In genomic region chrX:6399193-6399592, GRCm38 (mm10) we compare ENCODE assay signal across 9 mouse cellular contexts. TPM values are rescaled to one million over a fixed set of nuclear protein-coding genes. Genes with fewer than 3 reads are reported as not detected.
DNase-seq lines count a peak whose midpoint lies in the region; ATAC-seq and TF ChIP-seq lines count a peak whose summit lies in the region.
"Had no signal": no experiment of that assay in that cellular context is flagged by ENCODE, and none has a peak within 500 bp of the region (broad histone marks: within the 10 kb centered on the region; RNA-seq: fewer than 3 reads in every experiment).

No protein-coding gene starts in this region.

- H3K4me1 ChIP-seq in kidney, adult 2 months (ENCODE audit: control insufficient read depth, insufficient read depth, low read length): peaks cover 5% of the 10 kb centered on the region; the same call in 1 of the 2 replicates
- H3K4me1 ChIP-seq in embryonic facial prominence, embryonic 12.5 days: no peaks in the 10 kb centered on the region
- H3K4me1 ChIP-seq in hindbrain, postnatal 0 days (ENCODE audit: insufficient read depth, low read length): no peaks in the 10 kb centered on the region

- no peak for TF ChIP-seq CTCF in kidney, adult 2 months (conservative IDR thresholded peaks at IDR 0.05; ENCODE audit: insufficient read depth, insufficient read length, low read depth, low read length)
- TF ChIP-seq CTCF in hindbrain, postnatal 0 days (IDR thresholded peaks at IDR 0.05; ENCODE audit: low read depth): no peak

- no peaks in the 10 kb centered on the region for H3K27me3 ChIP-seq in kidney, adult 2 months (replicated peaks; ENCODE audit: control insufficient read depth, insufficient read depth, low read length)
- H3K27me3 ChIP-seq in embryonic facial prominence, embryonic 12.5 days: no peaks in the 10 kb centered on the region
- no peaks in the 10 kb centered on the region for H3K27me3 ChIP-seq in hindbrain, postnatal 0 days (ENCODE audit: insufficient read depth, low read length)
- no peaks in the 10 kb centered on the region for H3K27me3 ChIP-seq in myocyte (ENCODE audit: control insufficient read depth, insufficient read depth, insufficient read length)
- H3K27me3 ChIP-seq: Patski had no signal

- peak overlapping the region; percentile 69 for H3K27ac ChIP-seq in kidney, adult 2 months (ENCODE audit: insufficient read depth, low read depth, low read length)
- peak overlapping the region; percentile 86 for H3K27ac ChIP-seq in embryonic facial prominence, embryonic 12.5 days
- no peak overlapping the region for H3K27ac ChIP-seq in hindbrain, postnatal 0 days

- no peaks in the 10 kb centered on the region for H3K79me2 ChIP-seq in myocyte (ENCODE audit: control insufficient read depth, insufficient read depth)

- no peak overlapping the region for H3K9ac ChIP-seq in embryonic facial prominence, embryonic 12.5 days
- H3K9ac ChIP-seq in hindbrain, postnatal 0 days (replicated peaks; ENCODE audit: low read length): no peak overlapping the region

- DNase-seq in kidney, adult 2 months: no peak
- DNase-seq in kidney, postnatal 10 days: no peak
- DNase-seq in hindbrain, postnatal 0 days (ENCODE audit: low spot score): no peak
- no peak for DNase-seq in thymus, postnatal 4 days
- DNase-seq in ovary, adult 18-20 months (ENCODE audit: low spot score): no peak
- no peak for DNase-seq in c-Kit-positive CD71-positive TER-119-positive erythroid progenitor cells, embryonic 14.5 days (ENCODE audit: low spot score)

- no peaks in the 10 kb centered on the region for H3K9me3 ChIP-seq in embryonic facial prominence, embryonic 12.5 days
- H3K9me3 ChIP-seq in hindbrain, postnatal 0 days (ENCODE audit: low read length): no peaks in the 10 kb centered on the region

- TF ChIP-seq POLR2A in kidney, adult 2 months (IDR thresholded peaks at IDR 0.05; ENCODE audit: low read depth, low read length): no peak
- no peak for TF ChIP-seq POLR2A in myocyte (IDR thresholded peaks at IDR 0.05; ENCODE audit: insufficient read length, low read depth)

- H3ac ChIP-seq in myocyte (ENCODE audit: control insufficient read depth, insufficient read length): no peak overlapping the region

- H3K4me2 ChIP-seq in embryonic facial prominence, embryonic 12.5 days (replicated peaks): peak overlapping the region; percentile 52
- peak overlapping the region; percentile 64 for H3K4me2 ChIP-seq in hindbrain, postnatal 0 days (ENCODE audit: low read depth, low read length)
- H3K4me2 ChIP-seq in myocyte (ENCODE audit: low read depth): peak overlapping the region; percentile 69

- WGBS in kidney, adult 2 months: 79% methylated on average over 1 of the region's 1 CpGs
- WGBS in embryonic facial prominence, embryonic 12.5 days: 53% methylated on average over 1 of the region's 1 CpGs
- WGBS in hindbrain, postnatal 0 days: 60% methylated on average over 1 of the region's 1 CpGs

- no peaks in the 10 kb centered on the region for H3K36me3 ChIP-seq in kidney, adult 2 months (ENCODE audit: control insufficient read depth, insufficient read depth, low read length)
- H3K36me3 ChIP-seq in embryonic facial prominence, embryonic 12.5 days: no peaks in the 10 kb centered on the region
- no peaks in the 10 kb centered on the region for H3K36me3 ChIP-seq in hindbrain, postnatal 0 days (ENCODE audit: insufficient read depth, low read length)
- no peaks in the 10 kb centered on the region for H3K36me3 ChIP-seq in myocyte (ENCODE audit: control insufficient read depth, insufficient read depth)

- peak; percentile 7; the same call in 1 of the 2 replicates for ATAC-seq in embryonic facial prominence, embryonic 12.5 days (ENCODE audit: insufficient number of reproducible peaks, insufficient read depth, low FRiP score, low TSS enrichment)
- ATAC-seq in hindbrain, postnatal 0 days: no peak

- H3K4me3 ChIP-seq in kidney, adult 2 months (ENCODE audit: insufficient read depth, low read depth, low read length): peak overlapping the region; percentile 75
- H3K4me3 ChIP-seq in embryonic facial prominence, embryonic 12.5 days: peak overlapping the region; percentile 62
- H3K4me3 ChIP-seq in hindbrain, postnatal 0 days (ENCODE audit: low read length): peak overlapping the region; percentile 56
- peak overlapping the region; percentile 28 for H3K4me3 ChIP-seq in myocyte

TF ChIP-seq in myocyte, 11 proteins besides CTCF, POLR2A, EP300 and RAD21:
- no peak for TF ChIP-seq USF1 (IDR thresholded peaks at IDR 0.05; ENCODE audit: low read depth)
- no peak for TF ChIP-seq SRF (IDR thresholded peaks at IDR 0.05; ENCODE audit: control insufficient read depth, insufficient read length, low read depth)
- TF ChIP-seq TCF12 (IDR thresholded peaks at IDR 0.05; ENCODE audit: insufficient read depth, poor library complexity, severe bottlenecking): no peak
- no peak for TF ChIP-seq E2F4 (IDR thresholded peaks at IDR 0.05; ENCODE audit: insufficient read depth)
- TF ChIP-seq CEBPB (IDR thresholded peaks at IDR 0.05; ENCODE audit: insufficient read depth, poor library complexity, severe bottlenecking): no peak
- TF ChIP-seq MYOG (IDR thresholded peaks at IDR 0.05; ENCODE audit: control insufficient read depth in 1 of 3, insufficient read depth in 1 of 3, insufficient read length in 2 of 3, low read depth in 2 of 3): no peak
- TF ChIP-seq MAX (IDR thresholded peaks at IDR 0.05; ENCODE audit: low read depth): no peak
- no peak for TF ChIP-seq MYOD1 (IDR thresholded peaks at IDR 0.05; ENCODE audit: control insufficient read depth in 1 of 3, insufficient read length in 2 of 3, low read depth in 2 of 3)
- no peak for TF ChIP-seq POLR2AphosphoS2 (IDR thresholded peaks at IDR 0.05; ENCODE audit: insufficient read length, low read depth)
- TF ChIP-seq TCF3 (IDR thresholded peaks at IDR 0.05; ENCODE audit: insufficient read length, low read depth): no peak
- no peak for TF ChIP-seq REST (IDR thresholded peaks at IDR 0.05; ENCODE audit: insufficient read depth, insufficient read length)

RNA-seq across cellular contexts. Expression of gene Shroom4, which starts 0.5 kb away (rescaled TPM):
- 15.7 and 19.6 TPM in 2 replicates for polyA plus RNA-seq in kidney, adult 2 months (2012; rRNA removed)
- polyA plus RNA-seq in embryonic facial prominence, embryonic 12.5 days (2016; fragmentation: Nextera tagmentation; extraction: Ambion mirVana): 9.6 and 10.1 TPM in 2 replicates
- 4.7 and 6.4 TPM in 2 replicates for total RNA-seq in hindbrain, postnatal 0 days (2014; rRNA removed)
- polyA plus RNA-seq in hindbrain, postnatal 0 days (2015; fragmentation: Nextera tagmentation; extraction: Ambion mirVana): 0.68 and 0.95 TPM in 2 replicates
- polyA plus RNA-seq in myocyte (2012; fragmentation: generic; extraction: Trizol): 0.80 TPM
